Mouse (Mus musculus) liver, embryonic 16.5 days (tissue): Measurements from ENCODE around the gene Rmdn3. TPM values are rescaled to one million over a fixed set of nuclear protein-coding genes. Genes with fewer than 3 reads are reported as not detected.
A peak's percentile ranks its signal among the peaks of the same experiment; 100 is the strongest.

ENCODE experiments used
- ATAC-seq: fragments of 200-750 bp; cut with Nextera tagmentation; 2 replicates; pipeline ENCODE4 v1.8.0; 2017; ENCODE audit warnings: low read depth, mild to moderate bottlenecking, moderate number of reproducible peaks, moderate library complexity
- H3K27ac ChIP-seq: fragments of 300-500 bp; sonication (generic); 2 replicates; pipeline ENCODE4 v1.5.1; 2014; ENCODE audit warnings: mild to moderate bottlenecking, low read length
- H3K27me3 ChIP-seq: fragments of 300-500 bp; sonication (generic); 2 replicates; pipeline ENCODE4 v1.6.1; 2014; ENCODE audit warnings: low read depth, low read length, mixed read lengths; ENCODE audit not compliant: control insufficient read depth, insufficient read depth
- H3K36me3 ChIP-seq: fragments of 300-500 bp; sonication (generic); 2 replicates; pipeline ENCODE4 v1.6.1; 2014; ENCODE audit warnings: mild to moderate bottlenecking; ENCODE audit not compliant: control insufficient read depth, insufficient read depth
- H3K4me1 ChIP-seq: fragments of 300-500 bp; sonication (generic); 2 replicates; pipeline ENCODE4 v1.6.1; 2014; ENCODE audit warnings: low read depth, low read length, mixed read lengths; ENCODE audit not compliant: control insufficient read depth
- H3K4me2 ChIP-seq: fragments of 300-500 bp; sonication (generic); 2 replicates; pipeline ENCODE4 v1.6.1; 2014; ENCODE audit warnings: low read depth, low read length, mixed read lengths
- H3K4me3 ChIP-seq: fragments of 300-500 bp; sonication (generic); 2 replicates; pipeline ENCODE4 v1.5.1; 2014; ENCODE audit warnings: low read depth, mild to moderate bottlenecking, low read length
- H3K9ac ChIP-seq: fragments of 300-500 bp; sonication (generic); 2 replicates; pipeline ENCODE4 v1.6.1; 2014; ENCODE audit warnings: low read depth, low read length
- H3K9me3 ChIP-seq: fragments of 300-500 bp; sonication (generic); replicated peaks from 2 replicates; pipeline ENCODE4 v1.6.1; 2016; ENCODE audit warnings: low read length; ENCODE audit not compliant: control insufficient read depth
- WGBS: fragments of 180-500 bp; shearing (Covaris S2); extraction: QIAGEN DNeasy Blood & Tissue Kit; methylation state at CpG from one replicate; pipeline ENCODE4 v1.1.7; 2014; ENCODE audit not compliant: insufficient replicate concordance; 5-methylcytosine and 5-hydroxymethylcytosine counted together
- polyA plus RNA-seq: library from polyadenylated mRNA; unstranded; fragments of >200 nt; fragmentation: Nextera tagmentation; extraction: Ambion mirVana; gene quantifications from 2 replicates; pipeline ENCODE4 v1.2.1, GENCODE M21; 2015

Gene Rmdn3
- polyA plus RNA-seq, 1 experiment from 2014 or later = 44.1 TPM

DNA sequence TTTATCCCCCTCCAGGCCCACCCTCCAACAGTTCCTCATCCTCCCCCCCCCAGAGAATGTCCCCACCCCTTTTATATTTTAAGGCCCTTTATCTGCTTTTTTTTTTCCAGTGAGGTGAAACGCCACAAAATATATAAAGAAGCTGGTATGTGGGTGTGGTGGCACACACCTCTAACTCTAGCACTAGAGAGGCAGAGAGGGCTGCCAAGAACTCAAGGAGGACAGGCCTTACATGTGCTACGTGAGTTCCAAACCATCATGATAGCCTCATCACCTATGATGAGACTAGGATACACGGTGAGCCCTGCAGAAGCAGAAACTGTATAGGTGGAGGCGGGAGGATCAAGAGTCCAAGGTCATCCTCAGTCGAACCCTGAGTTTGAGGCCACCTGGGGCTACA, 34.1 kb upstream of the Rmdn3 start:
- WGBS = 63% methylated on average over 5 of the region's 5 CpGs
- Histone ChIP-seq H3K4me2 (no peak overlapping the region), H3K27me3 (no peaks in the 10 kb centered on the region), H3K36me3 (no peaks in the 10 kb centered on the region), H3K9ac (no peak overlapping the region), H3K27ac (no peak overlapping the region), H3K9me3 (no peaks in the 10 kb centered on the region), H3K4me1 (peaks cover 4% of the 10 kb centered on the region), H3K4me3 (no peak overlapping the region)
- no peak for ATAC-seq

DNA sequence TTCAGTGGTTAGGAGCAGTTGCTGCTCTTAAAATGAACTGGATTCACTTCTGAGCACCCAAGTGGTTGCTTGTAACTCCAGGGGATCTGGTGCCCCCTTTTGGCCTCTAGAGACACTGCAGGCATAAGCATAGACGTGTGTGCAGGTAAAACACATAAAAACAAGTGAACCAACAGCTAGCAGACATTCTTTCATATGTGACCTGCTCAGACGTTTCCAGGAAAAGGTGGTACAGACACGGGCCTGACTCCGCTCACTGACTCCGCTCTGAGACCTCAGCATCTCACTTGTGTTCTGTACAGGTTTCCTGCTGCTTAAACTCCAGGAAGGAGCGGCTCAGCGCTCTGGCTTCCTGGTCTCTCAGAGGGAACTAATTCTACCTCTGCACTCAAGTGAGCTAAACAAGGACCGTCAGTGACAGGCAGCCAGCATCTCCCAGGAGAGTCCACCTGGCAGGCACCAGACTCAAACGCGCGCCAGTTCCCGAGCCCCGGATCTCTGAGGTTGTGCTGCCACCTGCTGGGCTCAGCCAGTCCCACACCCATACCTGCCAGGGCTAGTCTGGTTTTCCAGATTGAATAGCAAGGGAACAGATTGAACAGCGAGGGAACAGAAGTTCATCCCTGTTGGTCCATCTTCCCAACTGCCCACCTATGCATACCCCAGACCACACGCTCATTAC, 32.3 kb upstream of the Rmdn3 start:
- Histone ChIP-seq H3K9me3 (no peaks in the 10 kb centered on the region), H3K27ac (peak overlapping the region; percentile 48; the same call in 1 of the 2 replicates), H3K4me3 (peak overlapping the region; percentile 56), H3K9ac (peak overlapping the region; percentile 49; the same call in 1 of the 2 replicates), H3K36me3 (no peaks in the 10 kb centered on the region), H3K4me2 (peak overlapping the region; percentile 93), H3K27me3 (no peaks in the 10 kb centered on the region), H3K4me1 (peaks cover 4% of the 10 kb centered on the region)
- peak; percentile 88 for ATAC-seq
- WGBS = 4% methylated on average over 15 of the region's 15 CpGs

DNA sequence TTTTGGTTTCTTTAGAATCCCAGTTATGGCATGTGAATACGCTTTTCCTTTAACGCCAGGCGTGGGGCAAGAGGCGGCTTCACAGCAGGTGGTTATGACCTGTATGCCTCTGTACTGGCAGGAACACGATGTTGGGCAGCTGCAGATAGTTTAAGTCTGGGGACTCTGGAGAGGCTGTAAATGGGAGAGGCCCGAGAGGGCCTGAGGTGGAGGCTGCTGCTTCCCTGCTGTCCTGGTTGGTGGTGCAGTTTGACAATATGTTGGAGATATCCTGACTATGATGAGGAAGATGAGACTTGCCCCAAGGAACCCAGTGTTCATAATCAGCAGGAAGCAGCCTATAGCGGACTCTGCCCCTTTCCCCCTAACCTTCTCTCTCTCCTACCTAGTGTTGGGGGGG, 26.1 kb upstream of the Rmdn3 start:
- 73% methylated on average over 7 of the region's 7 CpGs for WGBS
- no peak overlapping the region for H3K4me2 ChIP-seq
- H3K36me3 ChIP-seq = no peaks in the 10 kb centered on the region; the same call in 1 of the 2 replicates
- no peak overlapping the region for H3K27ac ChIP-seq
- no peaks in the 10 kb centered on the region for H3K4me1 ChIP-seq
- H3K9me3 ChIP-seq = no peaks in the 10 kb centered on the region
- H3K27me3 ChIP-seq = no peaks in the 10 kb centered on the region
- ATAC-seq = no peak
- H3K4me3 ChIP-seq = no peak overlapping the region
- H3K9ac ChIP-seq = no peak overlapping the region

DNA sequence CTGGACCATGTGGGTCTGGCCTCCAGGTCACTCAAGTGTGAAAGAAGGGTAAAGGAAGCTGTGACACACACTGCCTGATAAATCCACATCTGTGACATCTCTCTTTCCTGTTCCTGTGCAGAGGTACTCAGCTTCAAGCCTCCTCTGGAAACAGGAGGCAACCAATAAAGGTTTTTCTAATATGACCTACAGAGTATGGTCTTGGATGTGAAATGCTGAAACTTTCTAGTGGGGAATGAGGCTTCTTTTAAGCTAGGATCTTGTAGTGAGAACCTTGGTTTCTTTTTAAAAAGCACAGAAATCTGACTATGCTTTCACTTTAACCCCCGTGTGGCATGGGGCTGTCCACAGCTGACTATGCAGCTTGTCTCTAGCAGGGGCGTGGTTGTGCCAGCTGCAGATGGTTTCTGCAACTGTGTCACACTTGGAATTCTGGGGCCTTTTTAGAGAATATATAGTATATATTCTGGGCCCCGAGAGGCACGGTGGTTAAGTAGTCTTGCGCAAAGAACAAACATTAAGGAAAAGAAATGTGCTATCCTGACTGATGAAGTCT, 20.6 kb upstream of the Rmdn3 start:
- ATAC-seq = no peak
- Histone ChIP-seq H3K4me2 (no peak overlapping the region), H3K4me1 (peaks cover 12% of the 10 kb centered on the region), H3K9me3 (no peaks in the 10 kb centered on the region), H3K27ac (no peak overlapping the region), H3K36me3 (no peaks in the 10 kb centered on the region; the same call in 1 of the 2 replicates), H3K27me3 (no peaks in the 10 kb centered on the region), H3K9ac (no peak overlapping the region), H3K4me3 (no peak overlapping the region)
- 63% methylated on average over 5 of the region's 5 CpGs for WGBS

DNA sequence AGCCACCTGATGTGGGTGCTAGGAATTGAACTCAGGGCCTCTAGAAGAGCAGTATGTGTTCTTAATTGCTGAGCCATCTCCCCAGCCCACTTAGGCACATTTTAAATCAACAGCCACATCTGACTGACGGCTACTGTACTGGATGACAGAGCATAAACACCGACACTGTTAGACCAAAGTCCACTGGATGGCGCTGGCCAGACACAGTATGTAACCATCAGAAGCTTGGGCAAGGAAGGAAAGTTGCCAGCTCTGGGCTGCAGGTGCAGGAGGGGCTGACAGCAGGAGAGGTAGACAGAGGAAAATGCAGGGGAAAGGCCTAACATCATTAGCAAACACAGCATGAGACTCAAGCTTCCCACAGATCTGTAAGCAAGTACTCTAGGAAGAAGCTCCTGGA, 19.9 kb upstream of the Rmdn3 start:
- Histone ChIP-seq H3K9me3 (no peaks in the 10 kb centered on the region), H3K4me1 (peaks cover 13% of the 10 kb centered on the region), H3K27me3 (no peaks in the 10 kb centered on the region), H3K9ac (no peak overlapping the region), H3K27ac (no peak overlapping the region), H3K4me3 (no peak overlapping the region), H3K36me3 (no peaks in the 10 kb centered on the region; the same call in none of the 2 replicates), H3K4me2 (no peak overlapping the region)
- no peak for ATAC-seq
- WGBS = 64% methylated on average over 3 of the region's 3 CpGs

DNA sequence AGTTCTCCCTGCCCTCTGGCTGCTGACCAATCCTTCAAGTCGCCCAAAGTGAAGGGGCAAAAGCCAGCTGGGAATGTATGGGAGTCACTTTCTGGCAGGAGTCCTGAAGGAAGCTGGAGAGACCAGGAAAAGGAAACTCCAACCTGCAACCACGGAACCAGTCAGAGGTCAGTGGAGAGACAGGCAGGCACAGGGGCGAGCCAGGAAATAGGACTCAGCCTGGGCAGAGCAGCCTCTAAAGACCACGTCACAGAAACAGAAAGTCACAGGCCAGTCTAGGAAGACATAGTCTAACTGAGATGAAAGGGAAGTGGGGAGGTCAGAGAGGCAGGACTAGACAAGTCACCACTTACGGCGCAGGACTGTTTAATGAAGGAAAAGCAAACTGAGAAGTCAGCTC, 18.8 kb upstream of the Rmdn3 start:
- H3K4me2 ChIP-seq = no peak overlapping the region
- no peaks in the 10 kb centered on the region for H3K9me3 ChIP-seq
- no peak overlapping the region for H3K27ac ChIP-seq
- ATAC-seq = no peak
- H3K27me3 ChIP-seq = no peaks in the 10 kb centered on the region
- H3K4me3 ChIP-seq = no peak overlapping the region
- H3K9ac ChIP-seq = no peak overlapping the region
- 51% methylated on average over 6 of the region's 6 CpGs for WGBS
- H3K4me1 ChIP-seq = peaks cover 13% of the 10 kb centered on the region
- H3K36me3 ChIP-seq = no peaks in the 10 kb centered on the region; the same call in none of the 2 replicates

DNA sequence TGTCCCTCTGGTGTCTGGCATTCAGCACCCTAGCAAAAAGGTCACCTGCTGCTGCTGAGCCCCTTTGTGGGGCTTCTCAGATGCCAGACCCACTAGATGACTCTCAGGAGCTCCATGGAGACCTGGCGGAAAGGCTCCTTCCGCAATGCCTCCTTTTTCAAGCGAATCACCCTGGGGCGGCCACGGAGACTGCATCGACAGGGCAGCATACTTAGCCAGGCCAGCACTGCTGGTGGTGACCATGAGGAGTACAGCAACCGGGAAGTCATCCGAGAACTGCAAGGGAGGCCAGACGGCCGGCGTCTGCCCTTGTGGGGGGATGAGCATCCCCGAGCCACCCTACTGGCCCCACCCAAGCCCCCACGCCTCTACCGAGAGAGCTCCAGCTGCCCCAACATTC, 18.0 kb upstream of the Rmdn3 start:
- H3K9ac ChIP-seq = no peak overlapping the region
- no peak for ATAC-seq
- 74% methylated on average over 14 of the region's 14 CpGs for WGBS
- H3K36me3 ChIP-seq = no peaks in the 10 kb centered on the region; the same call in none of the 2 replicates
- no peaks in the 10 kb centered on the region for H3K9me3 ChIP-seq
- H3K27me3 ChIP-seq = no peaks in the 10 kb centered on the region
- H3K4me2 ChIP-seq = no peak overlapping the region
- H3K4me1 ChIP-seq = peaks cover 13% of the 10 kb centered on the region
- no peak overlapping the region for H3K4me3 ChIP-seq
- H3K27ac ChIP-seq = no peak overlapping the region

DNA sequence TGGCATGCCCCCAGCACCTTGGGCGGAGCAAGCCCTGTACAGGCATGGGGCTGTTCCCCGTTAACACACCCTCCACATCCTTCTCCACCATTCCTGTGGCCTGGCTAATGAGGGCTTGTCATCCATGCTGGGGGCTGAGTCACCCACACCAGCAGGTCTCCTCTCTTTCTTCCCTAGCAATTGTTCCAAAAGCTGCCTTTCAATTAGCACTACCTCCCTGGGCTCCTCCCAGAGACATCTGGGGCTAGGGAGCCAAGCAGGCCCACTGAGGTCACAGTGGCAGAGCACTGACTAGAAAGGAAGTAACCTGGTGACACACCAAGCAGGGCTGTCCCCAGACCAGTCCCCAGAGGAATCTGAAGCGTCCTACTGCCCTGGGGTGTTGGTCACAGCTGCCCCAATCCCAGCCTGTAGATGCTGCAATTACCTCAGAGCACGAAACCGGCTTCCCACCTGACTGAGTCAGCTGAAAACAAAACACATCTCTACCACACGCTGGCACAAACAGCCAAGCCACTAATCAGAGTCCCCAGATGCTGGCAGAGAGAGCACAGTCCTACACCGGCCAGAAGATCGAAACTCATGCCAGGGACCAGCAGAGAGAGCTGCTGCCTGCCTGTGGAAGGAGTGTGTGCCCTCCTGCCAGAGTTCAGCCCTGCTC, 17.3 kb upstream of the Rmdn3 start, which contains the start of gene Gm14137:
Gene Gm14137, plus strand, starts transcription at position 519 of the 661 bp plus-strand sequence.
- Histone ChIP-seq H3K27me3 (peaks cover under 1% of the 10 kb centered on the region; the same call in 1 of the 2 replicates), H3K36me3 (no peaks in the 10 kb centered on the region; the same call in none of the 2 replicates), H3K4me1 (peaks cover 13% of the 10 kb centered on the region), H3K9me3 (no peaks in the 10 kb centered on the region), H3K9ac (no peak within 1 kb of the TSS), H3K4me3 (no peak within 1 kb of the TSS), H3K4me2 (no peak within 1 kb of the TSS), H3K27ac (no peak within 1 kb of the TSS)
- no peak for ATAC-seq
- 59% methylated on average over 8 of the region's 8 CpGs for WGBS
